Mouse (Mus musculus): Measurements from ENCODE around the gene Gm17490. TPM values are rescaled to one million over a fixed set of nuclear protein-coding genes. Genes with fewer than 3 reads are reported as not detected.

The Gm17490 gene
- total and polyA plus RNA-seq, 3 experiments, result not detected

- Histone ChIP-seq H3K27ac (no peak overlapping the region), H3K9ac (ENCODE audit: low read depth, low read length) (no peak overlapping the region), H3K36me3 (ENCODE audit: control insufficient read depth, insufficient read depth, low read length) (no peaks in the 10 kb centered on the region), H3K27me3 (ENCODE audit: control insufficient read depth, insufficient read depth, low read length) (no peaks in the 10 kb centered on the region), H3K79me2 (replicated peaks; ENCODE audit: control insufficient read depth, insufficient read depth, low read length) (no peaks in the 10 kb centered on the region), H3K4me1 (ENCODE audit: control insufficient read depth, insufficient read depth, low read length) (peaks cover 2% of the 10 kb centered on the region), H3K4me3 (no peak overlapping the region)
- DNase-seq, result no peak
- intact Hi-C loops (cut with DNase I), result loop anchor here (5.0 kb wide), 1 partner anchor 209 kb away; no protein-coding TSS in a partner anchor
- WGBS, result 78% methylated on average over 1 of the region's 1 CpGs
- TF ChIP-seq CTCF (IDR thresholded peaks at IDR 0.05), result no peak
- no peak for TF ChIP-seq POLR2A (IDR thresholded peaks at IDR 0.05; ENCODE audit: insufficient read depth, low read depth, low read length)
- TF ChIP-seq EP300 (IDR thresholded peaks at IDR 0.05; ENCODE audit: insufficient read depth, low read depth, low read length), result no peak
Measured at GRCm38 (mm10) chr2:11662907-11663230, 36.8 kb upstream of the Gm17490 start.

GRCm38 (mm10) chr2:11662143-11662906 lies 36.3 kb upstream of the Gm17490 start:
- intact Hi-C loops (cut with DNase I), result loop anchor here (5.0 kb wide), 1 partner anchor 210 kb away; no protein-coding TSS in a partner anchor
- TF ChIP-seq CTCF (IDR thresholded peaks at IDR 0.05) (no peak), POLR2A (IDR thresholded peaks at IDR 0.05; ENCODE audit: insufficient read depth, low read depth, low read length) (no peak), EP300 (IDR thresholded peaks at IDR 0.05; ENCODE audit: insufficient read depth, low read depth, low read length) (no peak)

DNA sequence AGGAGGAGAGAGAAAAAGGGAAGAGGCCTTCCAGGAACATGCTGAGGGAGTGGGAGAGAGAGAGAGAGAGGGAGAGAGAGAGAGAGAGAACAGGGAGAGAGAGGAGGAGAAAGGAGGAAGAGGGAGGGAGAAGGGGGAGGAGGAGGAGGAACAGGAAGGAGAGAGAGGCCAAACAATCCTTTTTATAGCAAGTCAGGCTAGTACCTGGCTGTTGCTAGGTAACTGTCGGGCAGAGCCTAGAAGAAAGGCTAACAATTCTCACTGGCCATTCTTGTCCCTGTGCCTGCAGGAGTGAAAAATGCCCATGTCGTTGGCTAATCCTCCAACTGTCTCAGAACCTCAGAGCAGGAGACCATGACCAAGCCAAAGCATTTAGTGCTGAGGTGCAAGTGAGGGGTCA lies 33.2 kb upstream of the Gm17490 start:
- no peaks in the 10 kb centered on the region for H3K79me2 ChIP-seq (replicated peaks; ENCODE audit: control insufficient read depth, insufficient read depth, low read length)
- no peak overlapping the region for H3K4me3 ChIP-seq
- H3K9ac ChIP-seq (ENCODE audit: low read depth, low read length), result no peak overlapping the region
- DNase-seq, result no peak
- H3K27ac ChIP-seq, result no peak overlapping the region
- no peaks in the 10 kb centered on the region for H3K36me3 ChIP-seq (ENCODE audit: control insufficient read depth, insufficient read depth, low read length)
- intact Hi-C loops (cut with DNase I), result no loop called here
- 46% methylated on average over 2 of the region's 2 CpGs for WGBS
- H3K4me1 ChIP-seq (ENCODE audit: control insufficient read depth, insufficient read depth, low read length), result peaks cover 2% of the 10 kb centered on the region
- no peaks in the 10 kb centered on the region for H3K27me3 ChIP-seq (ENCODE audit: control insufficient read depth, insufficient read depth, low read length)
- no peak for TF ChIP-seq CTCF (IDR thresholded peaks at IDR 0.05)
- TF ChIP-seq EP300 (IDR thresholded peaks at IDR 0.05; ENCODE audit: insufficient read depth, low read depth, low read length), result no peak
- TF ChIP-seq POLR2A (IDR thresholded peaks at IDR 0.05; ENCODE audit: insufficient read depth, low read depth, low read length), result no peak

More at GRCm38 (mm10) chr2:11662143-11662906, 36.3 kb upstream of the Gm17490 start:
- Histone ChIP-seq H3K36me3 (ENCODE audit: control insufficient read depth, insufficient read depth, low read length) (no peaks in the 10 kb centered on the region), H3K4me1 (ENCODE audit: control insufficient read depth, insufficient read depth, low read length) (peaks cover 2% of the 10 kb centered on the region), H3K4me3 (no peak overlapping the region), H3K79me2 (replicated peaks; ENCODE audit: control insufficient read depth, insufficient read depth, low read length) (no peaks in the 10 kb centered on the region), H3K9ac (ENCODE audit: low read depth, low read length) (no peak overlapping the region), H3K27ac (no peak overlapping the region), H3K27me3 (ENCODE audit: control insufficient read depth, insufficient read depth, low read length) (no peaks in the 10 kb centered on the region)
- WGBS, result 69% methylated on average over 6 of the region's 6 CpGs
- no peak for DNase-seq

GRCm38 (mm10) chr2:11657581-11657980 lies 31.5 kb upstream of the Gm17490 start:
- no peaks in the 10 kb centered on the region for H3K36me3 ChIP-seq (ENCODE audit: control insufficient read depth, insufficient read depth, low read length)
- H3K4me1 ChIP-seq (ENCODE audit: control insufficient read depth, insufficient read depth, low read length), result no peaks in the 10 kb centered on the region; the same call in 1 of the 2 replicates
- H3K27ac ChIP-seq, result no peak overlapping the region
- no peaks in the 10 kb centered on the region for H3K79me2 ChIP-seq (replicated peaks; ENCODE audit: control insufficient read depth, insufficient read depth, low read length)
- DNase-seq, result no peak
- no peaks in the 10 kb centered on the region for H3K27me3 ChIP-seq (ENCODE audit: control insufficient read depth, insufficient read depth, low read length)
- 77% methylated on average over 2 of the region's 2 CpGs for WGBS
- H3K9ac ChIP-seq (ENCODE audit: low read depth, low read length), result no peak overlapping the region
- no peak overlapping the region for H3K4me3 ChIP-seq
- intact Hi-C loops (cut with DNase I), result no loop called here
- no peak for TF ChIP-seq CTCF (IDR thresholded peaks at IDR 0.05)
- TF ChIP-seq EP300 (IDR thresholded peaks at IDR 0.05; ENCODE audit: insufficient read depth, low read depth, low read length), result no peak
- TF ChIP-seq POLR2A (IDR thresholded peaks at IDR 0.05; ENCODE audit: insufficient read depth, low read depth, low read length), result no peak

DNA sequence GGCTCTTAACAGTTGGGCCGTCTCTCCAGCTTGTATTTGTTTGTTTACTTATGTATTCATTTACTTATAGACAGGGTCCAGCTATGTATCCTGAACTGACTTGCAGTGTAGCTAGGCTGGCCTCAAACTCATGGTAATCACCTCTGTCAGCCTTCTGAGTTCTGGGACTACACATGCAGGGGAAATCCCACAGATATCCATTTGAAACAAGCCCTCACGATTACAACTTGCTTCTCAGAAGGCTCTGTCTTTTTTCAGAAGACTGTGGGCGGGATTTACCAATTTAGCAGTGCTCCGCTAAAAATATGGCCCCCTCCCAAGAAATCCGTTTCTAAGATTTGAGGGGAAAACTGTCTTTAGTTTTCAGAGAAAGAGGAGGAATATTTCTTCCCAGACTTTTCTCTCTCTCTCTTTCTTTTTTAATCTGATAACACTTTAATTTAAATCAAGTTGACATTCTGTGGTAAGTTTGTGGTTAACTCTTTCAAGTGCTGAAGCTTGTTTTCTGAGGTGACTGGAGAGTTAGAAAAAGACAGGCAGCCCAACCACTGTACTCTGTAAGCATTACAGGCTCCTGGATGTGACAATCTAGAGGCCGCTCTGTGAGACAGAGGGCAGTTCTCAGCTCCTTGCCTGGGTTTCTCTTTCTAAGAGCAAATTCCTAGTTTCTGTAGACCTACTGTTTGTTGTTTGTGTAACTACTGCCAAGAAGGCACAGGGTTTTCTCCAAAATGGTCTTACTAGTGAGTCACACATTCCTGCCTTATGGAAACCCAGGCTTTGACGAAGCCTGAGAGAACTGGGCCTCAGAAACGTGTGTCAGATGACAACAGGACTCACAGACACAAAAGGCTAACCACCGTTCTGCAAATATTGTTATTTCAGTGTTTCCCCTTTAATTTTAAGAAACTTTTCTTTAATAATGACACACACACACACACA lies 29.2 kb upstream of the Gm17490 start:
- Histone ChIP-seq H3K36me3 (ENCODE audit: control insufficient read depth, insufficient read depth, low read length) (no peaks in the 10 kb centered on the region), H3K9ac (ENCODE audit: low read depth, low read length) (no peak overlapping the region), H3K4me1 (ENCODE audit: control insufficient read depth, insufficient read depth, low read length) (no peaks in the 10 kb centered on the region; the same call in 1 of the 2 replicates), H3K27ac (no peak overlapping the region; the same call in 1 of the 2 replicates), H3K79me2 (replicated peaks; ENCODE audit: control insufficient read depth, insufficient read depth, low read length) (no peaks in the 10 kb centered on the region), H3K27me3 (ENCODE audit: control insufficient read depth, insufficient read depth, low read length) (no peaks in the 10 kb centered on the region), H3K4me3 (no peak overlapping the region)
- WGBS, result 48% methylated on average over 9 of the region's 9 CpGs
- no peak for DNase-seq
- no peak for TF ChIP-seq CTCF (IDR thresholded peaks at IDR 0.05)
- no peak for TF ChIP-seq POLR2A (IDR thresholded peaks at IDR 0.05; ENCODE audit: insufficient read depth, low read depth, low read length)
- TF ChIP-seq EP300 (IDR thresholded peaks at IDR 0.05; ENCODE audit: insufficient read depth, low read depth, low read length), result no peak
- intact Hi-C loops (cut with DNase I), result no loop called here
